Mouse (Mus musculus): ENCODE data around the gene Tpi1. TPM values are rescaled to one million over a fixed set of nuclear protein-coding genes. Genes with fewer than 3 reads are reported as not detected.

The Tpi1 gene
- polyA plus RNA-seq, 1 experiment from 2014 or later, result 861 TPM

DNA sequence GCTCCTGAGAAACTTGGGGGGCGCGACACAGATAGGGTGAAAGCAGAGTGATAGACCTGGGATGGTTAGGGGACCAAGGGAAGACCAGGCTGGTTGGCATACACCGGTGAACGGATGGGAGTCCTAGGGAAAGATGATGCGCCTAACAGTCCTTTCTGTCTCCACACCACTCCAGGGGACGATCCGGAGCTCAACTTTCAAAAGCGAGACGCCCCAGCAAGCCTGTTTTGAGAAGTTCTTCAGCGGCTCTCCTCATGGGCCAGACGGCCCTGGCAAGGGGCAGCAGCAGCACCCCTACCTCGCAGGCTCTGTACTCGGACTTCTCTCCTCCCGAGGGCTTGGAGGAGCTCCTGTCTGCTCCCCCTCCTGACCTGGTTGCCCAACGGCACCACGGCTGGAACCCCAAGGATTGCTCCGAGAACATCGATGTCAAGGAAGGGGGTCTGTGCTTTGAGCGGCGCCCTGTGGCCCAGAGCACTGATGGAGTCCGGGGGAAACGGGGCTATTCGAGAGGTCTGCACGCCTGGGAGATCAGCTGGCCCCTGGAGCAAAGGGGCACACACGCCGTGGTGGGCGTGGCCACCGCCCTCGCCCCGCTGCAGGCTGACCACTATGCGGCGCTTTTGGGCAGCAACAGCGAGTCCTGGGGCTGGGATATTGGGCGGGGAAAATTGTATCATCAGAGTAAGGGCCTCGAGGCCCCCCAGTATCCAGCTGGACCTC, 4.9 kb downstream of the Tpi1 start:
- H3K27ac ChIP-seq (replicated peaks; ENCODE audit: low read depth, low read length), result peak overlapping the region; percentile 92
- DNase-seq (ENCODE audit: low spot score) (peak; percentile 88), ATAC-seq (ENCODE audit: low read depth) (peak; percentile 20)
- no peaks in the 10 kb centered on the region for H3K27me3 ChIP-seq (replicated peaks; ENCODE audit: control insufficient read depth, insufficient read depth, low read length)
- peaks cover 25% of the 10 kb centered on the region for H3K4me1 ChIP-seq (ENCODE audit: control insufficient read depth, insufficient read depth, low read length)
- peaks cover 24% of the 10 kb centered on the region for H3K36me3 ChIP-seq (ENCODE audit: control insufficient read depth, insufficient read depth, low read length)
- 0% methylated on average over 31 of the region's 35 CpGs for WGBS
- H3K9ac ChIP-seq (ENCODE audit: low read depth, low read length), result peak overlapping the region; percentile 78
- H3K4me2 ChIP-seq (ENCODE audit: low read depth, low read length), result peak overlapping the region; percentile 86
- no peaks in the 10 kb centered on the region for H3K9me3 ChIP-seq (ENCODE audit: control insufficient read depth, low read length)
- H3K4me3 ChIP-seq (ENCODE audit: low read depth, low read length), result peak overlapping the region; percentile 65

DNA sequence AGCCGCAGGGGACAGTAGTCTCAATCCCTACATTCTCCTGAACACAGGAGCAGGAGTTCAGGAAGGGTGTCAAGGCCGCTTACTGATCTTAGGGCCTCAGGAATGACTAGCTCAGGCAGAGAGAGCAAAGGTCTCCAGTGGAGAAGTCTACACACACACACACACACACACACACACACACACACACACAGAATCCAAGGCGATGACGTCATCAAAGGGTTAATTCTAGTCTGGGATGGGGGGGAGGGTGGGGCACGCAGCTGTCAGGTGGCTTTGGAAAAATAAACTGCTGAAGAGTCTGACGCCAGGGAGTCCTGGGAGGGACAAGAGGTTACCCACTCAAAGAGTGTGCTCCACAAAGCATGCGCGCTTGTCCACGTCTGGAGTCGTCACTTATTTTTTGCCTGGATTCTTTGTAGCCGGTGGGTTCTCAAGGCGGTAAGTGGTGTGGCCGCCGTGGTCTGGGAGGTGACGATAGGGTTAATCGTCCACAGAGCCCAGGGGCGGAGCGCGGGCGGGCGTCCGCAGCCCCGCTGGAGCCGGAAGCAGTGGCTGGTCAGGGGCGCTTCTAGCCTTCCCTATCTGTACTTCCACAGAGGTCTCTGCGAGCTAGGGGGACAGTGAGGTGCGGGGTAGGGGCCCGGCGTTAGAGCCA, 5.6 kb downstream of the Tpi1 start, which contains the start of gene Spsb2:
TSS of gene Spsb2 (plus strand) at position 304 of the 655 bp plus-strand sequence.
- Histone ChIP-seq H3K9me3 (ENCODE audit: control insufficient read depth, low read length) (no peaks in the 10 kb centered on the region), H3K4me1 (ENCODE audit: control insufficient read depth, insufficient read depth, low read length) (peaks cover 25% of the 10 kb centered on the region), H3K36me3 (ENCODE audit: control insufficient read depth, insufficient read depth, low read length) (peaks cover 24% of the 10 kb centered on the region), H3K27ac (replicated peaks; ENCODE audit: low read depth, low read length) (peak within 1 kb of the TSS; percentile 92), H3K9ac (ENCODE audit: low read depth, low read length) (peak within 1 kb of the TSS; percentile 78), H3K4me2 (ENCODE audit: low read depth, low read length) (peak within 1 kb of the TSS; percentile 86), H3K4me3 (ENCODE audit: low read depth, low read length) (peak within 1 kb of the TSS; percentile 65), H3K27me3 (replicated peaks; ENCODE audit: control insufficient read depth, insufficient read depth, low read length) (no peaks in the 10 kb centered on the region)
- ATAC-seq (ENCODE audit: low read depth) (peak; percentile 55), DNase-seq (ENCODE audit: low spot score) (peak; percentile 84)
- 4% methylated on average over 26 of the region's 29 CpGs for WGBS

DNA sequence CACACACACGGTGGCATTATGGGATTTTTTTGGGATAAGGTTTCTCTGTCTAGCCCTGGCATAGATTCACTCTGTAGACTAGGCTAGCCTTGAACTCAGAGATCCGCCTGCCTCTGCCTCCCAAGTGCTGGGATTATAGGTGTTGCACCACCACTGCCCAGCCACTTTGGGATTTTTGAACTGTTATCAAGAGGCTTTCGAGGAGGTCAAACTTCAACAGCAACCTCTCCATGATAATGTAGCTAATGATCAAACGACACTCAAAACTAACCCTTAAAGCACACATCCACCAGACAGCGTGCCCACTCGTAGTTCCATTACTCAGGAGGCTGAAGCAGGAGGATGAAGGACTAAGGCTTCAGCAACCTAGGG, 6.1 kb downstream of the Tpi1 start:
- Histone ChIP-seq H3K9me3 (ENCODE audit: control insufficient read depth, low read length) (no peaks in the 10 kb centered on the region), H3K4me2 (ENCODE audit: low read depth, low read length) (peak overlapping the region; percentile 86), H3K27me3 (replicated peaks; ENCODE audit: control insufficient read depth, insufficient read depth, low read length) (no peaks in the 10 kb centered on the region), H3K9ac (ENCODE audit: low read depth, low read length) (peak overlapping the region; percentile 78; the same call in 1 of the 2 replicates), H3K4me3 (ENCODE audit: low read depth, low read length) (peak overlapping the region; percentile 65), H3K4me1 (ENCODE audit: control insufficient read depth, insufficient read depth, low read length) (peaks cover 25% of the 10 kb centered on the region), H3K27ac (replicated peaks; ENCODE audit: low read depth, low read length) (peak overlapping the region; percentile 92; the same call in 1 of the 2 replicates), H3K36me3 (ENCODE audit: control insufficient read depth, insufficient read depth, low read length) (peaks cover 24% of the 10 kb centered on the region)
- 79% methylated on average over 6 of the region's 6 CpGs for WGBS
- no peak for DNase-seq (ENCODE audit: low spot score)
- no peak for ATAC-seq (ENCODE audit: low read depth)

DNA sequence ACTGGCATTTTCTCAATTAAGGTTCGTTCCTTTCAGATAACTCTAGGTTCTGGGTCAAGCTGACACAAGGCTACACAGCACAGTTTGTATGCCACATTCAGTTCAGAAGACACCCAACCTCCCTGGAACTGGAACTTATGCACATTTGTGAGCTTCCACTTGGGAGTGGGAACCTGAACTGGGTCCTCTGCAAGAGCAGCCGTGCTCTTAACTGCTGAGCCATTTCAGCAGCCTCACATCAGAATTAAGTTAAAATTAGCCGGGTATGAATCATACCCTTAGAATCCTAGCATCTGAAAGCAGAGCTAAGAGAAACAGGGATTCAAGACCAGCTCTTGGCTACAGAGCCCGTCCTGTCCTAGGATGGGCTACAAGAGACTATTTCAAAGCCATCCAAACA, 6.7 kb downstream of the Tpi1 start:
- peaks cover 25% of the 10 kb centered on the region for H3K4me1 ChIP-seq (ENCODE audit: control insufficient read depth, insufficient read depth, low read length)
- peaks cover 20% of the 10 kb centered on the region for H3K36me3 ChIP-seq (ENCODE audit: control insufficient read depth, insufficient read depth, low read length)
- DNase-seq (ENCODE audit: low spot score) (no peak), ATAC-seq (ENCODE audit: low read depth) (no peak)
- 71% methylated on average over 4 of the region's 4 CpGs for WGBS
- no peak overlapping the region for H3K4me2 ChIP-seq (ENCODE audit: low read depth, low read length)
- H3K27ac ChIP-seq (replicated peaks; ENCODE audit: low read depth, low read length), result no peak overlapping the region
- H3K27me3 ChIP-seq (replicated peaks; ENCODE audit: control insufficient read depth, insufficient read depth, low read length), result no peaks in the 10 kb centered on the region
- no peak overlapping the region for H3K4me3 ChIP-seq (ENCODE audit: low read depth, low read length)
- H3K9ac ChIP-seq (ENCODE audit: low read depth, low read length), result no peak overlapping the region
- no peaks in the 10 kb centered on the region for H3K9me3 ChIP-seq (ENCODE audit: control insufficient read depth, low read length)

DNA sequence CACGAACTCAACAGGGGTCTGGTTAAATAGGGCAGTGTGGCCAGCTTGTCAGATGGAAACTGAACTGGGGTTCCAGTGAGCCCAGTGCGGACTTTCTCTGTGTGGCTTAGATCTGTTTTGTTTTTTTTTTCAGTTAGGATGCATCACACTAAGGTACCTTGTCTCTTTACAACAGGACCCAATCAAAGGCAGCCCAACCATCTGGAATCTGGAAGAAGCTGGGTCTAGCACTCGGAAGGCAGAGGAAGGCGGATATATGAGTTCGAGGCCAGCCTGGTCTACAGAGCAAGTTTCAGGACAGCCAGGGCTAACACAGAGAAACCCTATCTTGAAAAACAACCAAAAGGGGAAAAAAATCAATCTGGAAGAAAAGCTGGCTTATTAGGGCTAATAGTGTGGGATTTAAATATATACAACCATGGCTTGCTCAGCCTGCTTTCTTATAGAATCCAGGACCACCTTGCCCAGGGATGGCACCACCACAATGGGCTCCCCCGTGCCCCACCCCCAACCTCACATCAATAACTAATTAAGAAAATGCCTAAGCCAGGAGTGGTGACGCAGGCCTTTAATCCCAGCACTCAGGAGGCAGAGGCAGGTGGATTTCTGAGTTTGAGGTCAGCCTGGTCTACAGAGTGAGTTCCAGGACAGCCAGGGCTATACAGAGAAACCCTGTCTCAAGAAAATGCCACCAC, 7.5 kb downstream of the Tpi1 start:
- Histone ChIP-seq H3K36me3 (ENCODE audit: control insufficient read depth, insufficient read depth, low read length) (peaks cover 13% of the 10 kb centered on the region), H3K9ac (ENCODE audit: low read depth, low read length) (peak overlapping the region; percentile 9; the same call in 1 of the 2 replicates), H3K4me2 (ENCODE audit: low read depth, low read length) (peak overlapping the region; percentile 63), H3K9me3 (ENCODE audit: control insufficient read depth, low read length) (no peaks in the 10 kb centered on the region), H3K27me3 (replicated peaks; ENCODE audit: control insufficient read depth, insufficient read depth, low read length) (no peaks in the 10 kb centered on the region), H3K27ac (replicated peaks; ENCODE audit: low read depth, low read length) (peak overlapping the region; percentile 90), H3K4me3 (ENCODE audit: low read depth, low read length) (peak overlapping the region; percentile 42), H3K4me1 (ENCODE audit: control insufficient read depth, insufficient read depth, low read length) (peaks cover 22% of the 10 kb centered on the region; the same call in 1 of the 2 replicates)
- WGBS, result 76% methylated on average over 7 of the region's 7 CpGs
- ATAC-seq (ENCODE audit: low read depth) (no peak), DNase-seq (ENCODE audit: low spot score) (no peak)

DNA sequence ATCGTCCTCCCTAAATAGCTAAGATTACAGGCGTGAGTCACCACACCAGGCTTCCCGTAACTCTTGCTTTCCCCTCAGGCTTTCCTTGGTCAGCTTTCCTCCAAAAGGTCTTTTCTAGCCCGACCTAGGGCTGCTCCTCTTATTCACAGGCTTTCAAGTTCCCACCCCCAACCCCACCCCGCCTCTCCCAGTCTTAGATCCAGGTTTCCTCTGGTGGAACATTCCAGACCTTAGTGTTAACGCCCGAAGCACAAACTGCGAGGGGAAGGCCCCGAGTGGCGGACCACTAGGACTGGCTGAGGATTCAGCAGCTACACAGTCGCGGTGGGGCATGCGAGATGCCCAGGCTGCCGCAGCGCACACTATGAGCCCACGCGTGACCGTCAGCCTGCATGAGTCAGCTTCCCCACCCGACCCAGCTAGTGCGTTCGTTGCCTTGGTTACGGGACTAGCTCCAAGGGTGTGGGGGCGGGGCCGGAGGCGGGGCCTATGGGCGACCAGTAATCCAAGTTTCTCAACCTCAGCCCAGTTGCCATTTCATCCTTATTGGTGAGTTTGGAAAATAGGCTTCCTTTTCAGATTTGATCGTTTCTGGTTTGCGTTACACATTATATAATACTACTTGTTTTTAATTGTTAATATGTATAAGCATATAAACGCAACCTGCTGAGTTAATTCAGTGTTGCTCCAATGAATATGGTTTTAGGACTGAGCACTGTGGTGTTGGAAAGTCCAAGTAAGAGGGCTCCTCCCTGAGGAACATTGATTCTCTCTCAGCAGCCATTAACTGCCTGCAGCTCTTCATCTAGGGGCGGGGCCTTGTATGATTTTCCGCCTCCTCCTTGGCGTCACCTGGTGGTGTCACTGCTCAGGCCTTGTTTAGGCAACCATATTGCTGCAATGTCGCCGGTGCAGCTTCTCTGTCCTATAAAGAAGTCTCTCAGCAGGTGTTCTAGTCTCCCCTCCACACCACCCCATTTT, 8.5 kb downstream of the Tpi1 start:
- WGBS, result 1% methylated on average over 34 of the region's 34 CpGs
- H3K27ac ChIP-seq (replicated peaks; ENCODE audit: low read depth, low read length), result peak overlapping the region; percentile 90
- peaks cover 5% of the 10 kb centered on the region; the same call in 1 of the 2 replicates for H3K36me3 ChIP-seq (ENCODE audit: control insufficient read depth, insufficient read depth, low read length)
- no peaks in the 10 kb centered on the region for H3K27me3 ChIP-seq (replicated peaks; ENCODE audit: control insufficient read depth, insufficient read depth, low read length)
- H3K9me3 ChIP-seq (ENCODE audit: control insufficient read depth, low read length), result no peaks in the 10 kb centered on the region
- H3K9ac ChIP-seq (ENCODE audit: low read depth, low read length), result peak overlapping the region; percentile 61
- H3K4me3 ChIP-seq (ENCODE audit: low read depth, low read length), result peak overlapping the region; percentile 42
- DNase-seq (ENCODE audit: low spot score) (peak; percentile 97), ATAC-seq (ENCODE audit: low read depth) (peak; percentile 83)
- H3K4me1 ChIP-seq (ENCODE audit: control insufficient read depth, insufficient read depth, low read length), result peaks cover 22% of the 10 kb centered on the region; the same call in 1 of the 2 replicates
- H3K4me2 ChIP-seq (ENCODE audit: low read depth, low read length), result peak overlapping the region; percentile 63

DNA sequence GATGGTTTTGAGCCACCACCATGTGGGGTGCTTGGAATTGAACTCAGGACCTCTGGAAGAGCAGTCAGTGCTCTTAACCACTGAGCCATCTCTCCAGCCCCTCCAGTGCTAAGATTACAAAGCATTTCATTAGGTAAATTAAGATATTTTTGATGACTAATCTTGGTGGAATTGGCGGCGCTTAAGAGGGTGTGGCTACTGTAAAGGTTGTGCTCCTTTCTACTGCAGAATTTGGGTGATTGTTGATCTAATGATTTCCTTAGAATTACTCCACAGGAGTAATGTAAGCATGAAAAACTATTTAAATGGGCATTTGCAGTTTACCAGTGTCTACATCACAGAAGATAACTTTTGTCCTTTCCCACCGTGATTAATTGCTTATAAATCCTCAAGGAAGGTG, 9.8 kb downstream of the Tpi1 start:
- ATAC-seq (ENCODE audit: low read depth) (no peak), DNase-seq (ENCODE audit: low spot score) (no peak)
- H3K9ac ChIP-seq (ENCODE audit: low read depth, low read length), result no peak overlapping the region
- H3K27ac ChIP-seq (replicated peaks; ENCODE audit: low read depth, low read length), result no peak overlapping the region
- H3K27me3 ChIP-seq (replicated peaks; ENCODE audit: control insufficient read depth, insufficient read depth, low read length), result no peaks in the 10 kb centered on the region
- WGBS, result 88% methylated on average over 3 of the region's 3 CpGs
- H3K4me3 ChIP-seq (ENCODE audit: low read depth, low read length), result no peak overlapping the region
- H3K4me2 ChIP-seq (ENCODE audit: low read depth, low read length), result no peak overlapping the region
- no peaks in the 10 kb centered on the region for H3K9me3 ChIP-seq (ENCODE audit: control insufficient read depth, low read length)
- H3K36me3 ChIP-seq (ENCODE audit: control insufficient read depth, insufficient read depth, low read length), result no peaks in the 10 kb centered on the region
- peaks cover 14% of the 10 kb centered on the region; the same call in 1 of the 2 replicates for H3K4me1 ChIP-seq (ENCODE audit: control insufficient read depth, insufficient read depth, low read length)
